Mouse (Mus musculus) cerebellum, adult 8-10 months (tissue): ENCODE measurements around the gene Tiprl.
A peak's percentile ranks its signal among the peaks of the same experiment; 100 is the strongest.

ENCODE experiments used
- DNase-seq: peaks from one replicate; pipeline ENCODE4 v3.0.0; 2022

Tiprl gene

GRCm38 (mm10) chr1:165201445-165202012 is 35.3 kb downstream of the Tiprl start:
- no peak for DNase-seq

GRCm38 (mm10) chr1:165200748-165201147 is 36.0 kb downstream of the Tiprl start:
- DNase-seq = no peak

GRCm38 (mm10) chr1:165199639-165200038 is 37.2 kb downstream of the Tiprl start:
- no peak for DNase-seq

GRCm38 (mm10) chr1:165198951-165199350 is 37.8 kb downstream of the Tiprl start:
- no peak for DNase-seq

GRCm38 (mm10) chr1:165197875-165198274 is 38.9 kb downstream of the Tiprl start:
- no peak for DNase-seq

- no peak for DNase-seq
These were observed 41.3 kb downstream of the Tiprl start for GRCm38 (mm10) chr1:165195396-165195960.

GRCm38 (mm10) chr1:165194662-165195013 is 42.2 kb downstream of the Tiprl start:
- no peak for DNase-seq

GRCm38 (mm10) chr1:165193880-165194661 is 42.7 kb downstream of the Tiprl start, which contains the start of gene Sft2d2:
Gene Sft2d2 (minus strand): TSS chr1:165194438.
- peak; percentile 57 for DNase-seq

- no peak for DNase-seq
These were observed 43.4 kb downstream of the Tiprl start for GRCm38 (mm10) chr1:165193426-165193825.

GRCm38 (mm10) chr1:165192714-165193264 is 44.0 kb downstream of the Tiprl start:
- no peak for DNase-seq

- DNase-seq = no peak
These were observed 44.7 kb downstream of the Tiprl start for GRCm38 (mm10) chr1:165192102-165192501.

GRCm38 (mm10) chr1:165191611-165192010 is 45.2 kb downstream of the Tiprl start:
- no peak for DNase-seq

GRCm38 (mm10) chr1:165190571-165191273 is 46.1 kb downstream of the Tiprl start:
- no peak for DNase-seq

GRCm38 (mm10) chr1:165190068-165190467 is 46.7 kb downstream of the Tiprl start:
- DNase-seq = no peak

GRCm38 (mm10) chr1:165188806-165189580 is 47.8 kb downstream of the Tiprl start:
- no peak for DNase-seq

- no peak for DNase-seq
These were observed 49.4 kb downstream of the Tiprl start for GRCm38 (mm10) chr1:165187357-165187756.

GRCm38 (mm10) chr1:165186491-165186890 is 50.3 kb downstream of the Tiprl start:
- DNase-seq = no peak

GRCm38 (mm10) chr1:165185116-165185515 is 51.7 kb downstream of the Tiprl start:
- no peak for DNase-seq

GRCm38 (mm10) chr1:165184178-165184577 is 52.6 kb downstream of the Tiprl start:
- no peak for DNase-seq

GRCm38 (mm10) chr1:165183400-165183799 is 53.4 kb downstream of the Tiprl start:
- DNase-seq = no peak

- no peak for DNase-seq
These were observed 57.5 kb downstream of the Tiprl start for GRCm38 (mm10) chr1:165179321-165179720.

GRCm38 (mm10) chr1:165178075-165178474 is 58.7 kb downstream of the Tiprl start:
- DNase-seq = no peak
